Mouse (Mus musculus) heart, postnatal 0 days (tissue): ENCODE measurements at regions not wholly inside any gene's neighbourhood (a gene's known extent, or its start where the extent isn't known, plus 50 kb on each side); places are given as distances from the start of the nearest gene placed in this dataset.

ENCODE experiments used
- CTCF ChIP-seq: IDR thresholded peaks from 2 replicates; pipeline ENCODE4 v1.5.1; 2016; ENCODE audit warnings: antibody characterized with exemption, control low read depth, low read depth
- EP300 ChIP-seq: IDR thresholded peaks from 2 replicates; pipeline ENCODE4 v1.6.1; 2016; ENCODE audit warnings: antibody characterized with exemption, low read depth

DNA sequence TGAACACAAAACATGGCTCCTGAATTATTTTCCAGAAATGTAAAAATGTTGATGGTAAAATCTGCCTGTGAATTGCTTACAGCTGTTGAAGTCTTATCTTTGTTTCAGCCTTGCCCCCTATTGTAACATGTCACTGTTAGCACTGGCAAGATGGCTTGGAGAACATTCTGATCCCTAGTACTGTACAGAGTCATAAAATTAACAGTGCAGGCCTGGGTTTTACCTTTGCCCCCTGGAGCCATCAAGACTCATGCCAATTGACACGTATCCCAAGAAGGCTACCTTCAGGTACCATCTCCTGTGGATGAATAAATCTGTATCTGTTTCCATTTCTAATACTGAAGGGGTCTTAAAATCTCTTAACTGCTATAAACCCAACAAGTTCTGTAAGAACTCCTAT is 583.6 kb upstream of the Sema6d start:
- TF ChIP-seq CTCF = no peak
- TF ChIP-seq EP300 = no peak
